Mouse (Mus musculus) ES-E14 (cell line): ENCODE results near the gene Ccdc185.

Experiments
- HCFC1 ChIP-seq: IDR thresholded peaks from 2 replicates; pipeline ENCODE4 v1.6.1; 2012; ENCODE audit warnings: low read length, inconsistent platforms, borderline replicate concordance; ENCODE audit not compliant: insufficient read depth
- ZNF384 ChIP-seq: IDR thresholded peaks from 2 replicates; pipeline ENCODE4 v1.6.1; 2012; ENCODE audit warnings: low read depth, low read length, inconsistent platforms

- TF ChIP-seq HCFC1 (no peak), ZNF384 (no peak)
Observed at GRCm38 (mm10) chr1:182783774-182784173, 34.8 kb upstream of the Ccdc185 start.
